Mouse (Mus musculus): ENCODE measurements around the gene Cdk19. TPM values are rescaled to one million over a fixed set of nuclear protein-coding genes. Genes with fewer than 3 reads are reported as not detected.

Gene Cdk19
- polyA plus RNA-seq, 1 experiment, result 10.7 TPM

GRCm38 (mm10) chr10:40446088-40446604, 106.8 kb downstream of the Cdk19 start:
- DNase-seq (ENCODE audit: low read depth in 1 of 2, low spot score in 2 of 2), result no peak
- Histone ChIP-seq H3K36me3 (ENCODE audit: control insufficient read depth, insufficient read depth, low read length) (no peaks in the 10 kb centered on the region), H3K27ac (ENCODE audit: insufficient read depth, low read length) (no peak overlapping the region), H3K4me3 (ENCODE audit: extremely low read depth, insufficient read depth, insufficient read length) (no peak overlapping the region), H3K4me1 (ENCODE audit: control insufficient read depth, insufficient read depth, insufficient read length) (peaks cover 11% of the 10 kb centered on the region), H3K27me3 (ENCODE audit: control insufficient read depth, insufficient read depth, low read length) (no peaks in the 10 kb centered on the region)
- TF ChIP-seq POLR2A (IDR thresholded peaks at IDR 0.05; ENCODE audit: low read depth, low read length), result no peak
- TF ChIP-seq CTCF (IDR thresholded peaks at IDR 0.05; ENCODE audit: extremely low read depth, insufficient read depth, insufficient read length, insufficient replicate concordance), result no peak
- whole genome bisulfite sequencing, result 82% methylated on average over 3 of the region's 3 CpGs

- Histone ChIP-seq H3K27me3 (ENCODE audit: control insufficient read depth, insufficient read depth, low read length) (no peaks in the 10 kb centered on the region), H3K4me3 (ENCODE audit: extremely low read depth, insufficient read depth, insufficient read length) (no peak overlapping the region), H3K27ac (ENCODE audit: insufficient read depth, low read length) (no peak overlapping the region), H3K36me3 (ENCODE audit: control insufficient read depth, insufficient read depth, low read length) (no peaks in the 10 kb centered on the region), H3K4me1 (ENCODE audit: control insufficient read depth, insufficient read depth, insufficient read length) (peaks cover 15% of the 10 kb centered on the region)
- no peak for DNase-seq (ENCODE audit: low read depth in 1 of 2, low spot score in 2 of 2)
- TF ChIP-seq CTCF (IDR thresholded peaks at IDR 0.05; ENCODE audit: extremely low read depth, insufficient read depth, insufficient read length, insufficient replicate concordance) (no peak), POLR2A (IDR thresholded peaks at IDR 0.05; ENCODE audit: low read depth, low read length) (no peak)
- 62% methylated on average over 3 of the region's 3 CpGs for WGBS
Observed at GRCm38 (mm10) chr10:40446630-40447029, 107.3 kb downstream of the Cdk19 start.

GRCm38 (mm10) chr10:40447295-40447694, 107.9 kb downstream of the Cdk19 start:
- Histone ChIP-seq H3K4me3 (ENCODE audit: extremely low read depth, insufficient read depth, insufficient read length) (no peak overlapping the region), H3K36me3 (ENCODE audit: control insufficient read depth, insufficient read depth, low read length) (no peaks in the 10 kb centered on the region), H3K27me3 (ENCODE audit: control insufficient read depth, insufficient read depth, low read length) (no peaks in the 10 kb centered on the region), H3K27ac (ENCODE audit: insufficient read depth, low read length) (peak overlapping the region; percentile 64), H3K4me1 (ENCODE audit: control insufficient read depth, insufficient read depth, insufficient read length) (peaks cover 18% of the 10 kb centered on the region)
- WGBS, result 53% methylated on average over 3 of the region's 3 CpGs
- DNase-seq (ENCODE audit: low read depth in 1 of 2, low spot score in 2 of 2), result no peak
- TF ChIP-seq CTCF (IDR thresholded peaks at IDR 0.05; ENCODE audit: extremely low read depth, insufficient read depth, insufficient read length, insufficient replicate concordance) (no peak), POLR2A (IDR thresholded peaks at IDR 0.05; ENCODE audit: low read depth, low read length) (no peak)

- WGBS, result 8% methylated on average over 5 of the region's 5 CpGs
Observed at GRCm38 (mm10) chr10:40447921-40448320, 108.6 kb downstream of the Cdk19 start.

GRCm38 (mm10) chr10:40448444-40448843, 109.1 kb downstream of the Cdk19 start:
- 31% methylated on average over 3 of the region's 3 CpGs for WGBS
- Histone ChIP-seq H3K27me3 (ENCODE audit: control insufficient read depth, insufficient read depth, low read length) (no peaks in the 10 kb centered on the region), H3K4me3 (ENCODE audit: extremely low read depth, insufficient read depth, insufficient read length) (no peak overlapping the region; the same call in 1 of the 2 replicates), H3K36me3 (ENCODE audit: control insufficient read depth, insufficient read depth, low read length) (no peaks in the 10 kb centered on the region), H3K27ac (ENCODE audit: insufficient read depth, low read length) (no peak overlapping the region), H3K4me1 (ENCODE audit: control insufficient read depth, insufficient read depth, insufficient read length) (peaks cover 18% of the 10 kb centered on the region)
- no peak for DNase-seq (ENCODE audit: low read depth in 1 of 2, low spot score in 2 of 2)
- TF ChIP-seq POLR2A (IDR thresholded peaks at IDR 0.05; ENCODE audit: low read depth, low read length), result no peak
- TF ChIP-seq CTCF (IDR thresholded peaks at IDR 0.05; ENCODE audit: extremely low read depth, insufficient read depth, insufficient read length, insufficient replicate concordance), result no peak

More at GRCm38 (mm10) chr10:40447921-40448320, 108.6 kb downstream of the Cdk19 start:
- Histone ChIP-seq H3K27me3 (ENCODE audit: control insufficient read depth, insufficient read depth, low read length) (no peaks in the 10 kb centered on the region), H3K4me1 (ENCODE audit: control insufficient read depth, insufficient read depth, insufficient read length) (peaks cover 18% of the 10 kb centered on the region), H3K27ac (ENCODE audit: insufficient read depth, low read length) (peak overlapping the region; percentile 75), H3K4me3 (ENCODE audit: extremely low read depth, insufficient read depth, insufficient read length) (no peak overlapping the region), H3K36me3 (ENCODE audit: control insufficient read depth, insufficient read depth, low read length) (no peaks in the 10 kb centered on the region)
- no peak for TF ChIP-seq POLR2A (IDR thresholded peaks at IDR 0.05; ENCODE audit: low read depth, low read length)
- TF ChIP-seq CTCF (IDR thresholded peaks at IDR 0.05; ENCODE audit: extremely low read depth, insufficient read depth, insufficient read length, insufficient replicate concordance), result no peak
- DNase-seq (ENCODE audit: low read depth in 1 of 2, low spot score in 2 of 2), result no peak

- 24% methylated on average over 6 of the region's 6 CpGs for WGBS
- H3K27me3 ChIP-seq (ENCODE audit: control insufficient read depth, insufficient read depth, low read length), result no peaks in the 10 kb centered on the region
- H3K36me3 ChIP-seq (ENCODE audit: control insufficient read depth, insufficient read depth, low read length), result no peaks in the 10 kb centered on the region
- TF ChIP-seq POLR2A (IDR thresholded peaks at IDR 0.05; ENCODE audit: low read depth, low read length) (no peak), CTCF (IDR thresholded peaks at IDR 0.05; ENCODE audit: extremely low read depth, insufficient read depth, insufficient read length, insufficient replicate concordance) (no peak)
- peaks cover 18% of the 10 kb centered on the region for H3K4me1 ChIP-seq (ENCODE audit: control insufficient read depth, insufficient read depth, insufficient read length)
- no peak overlapping the region for H3K4me3 ChIP-seq (ENCODE audit: extremely low read depth, insufficient read depth, insufficient read length)
- peak overlapping the region; percentile 60 for H3K27ac ChIP-seq (ENCODE audit: insufficient read depth, low read length)
- DNase-seq (ENCODE audit: low read depth in 1 of 2, low spot score in 2 of 2), result no peak
Observed at GRCm38 (mm10) chr10:40449571-40449970, 110.2 kb downstream of the Cdk19 start.

- no peaks in the 10 kb centered on the region for H3K27me3 ChIP-seq (ENCODE audit: control insufficient read depth, insufficient read depth, low read length)
- WGBS, result 95% methylated on average over 4 of the region's 4 CpGs
- H3K4me3 ChIP-seq (ENCODE audit: extremely low read depth, insufficient read depth, insufficient read length), result no peak overlapping the region
- peaks cover 18% of the 10 kb centered on the region for H3K4me1 ChIP-seq (ENCODE audit: control insufficient read depth, insufficient read depth, insufficient read length)
- H3K36me3 ChIP-seq (ENCODE audit: control insufficient read depth, insufficient read depth, low read length), result no peaks in the 10 kb centered on the region
- no peak overlapping the region for H3K27ac ChIP-seq (ENCODE audit: insufficient read depth, low read length)
- TF ChIP-seq POLR2A (IDR thresholded peaks at IDR 0.05; ENCODE audit: low read depth, low read length), result no peak
- no peak for TF ChIP-seq CTCF (IDR thresholded peaks at IDR 0.05; ENCODE audit: extremely low read depth, insufficient read depth, insufficient read length, insufficient replicate concordance)
- DNase-seq (ENCODE audit: low read depth in 1 of 2, low spot score in 2 of 2), result no peak
Observed at GRCm38 (mm10) chr10:40450171-40450570, 110.8 kb downstream of the Cdk19 start.

Measured in spleen, adult 2 months (tissue).